Mouse (Mus musculus) urinary bladder, adult 18-20 months (tissue): Measurements from ENCODE around the gene Ube2a.

Experiments used
- DNase-seq, 2 experiments: peaks; one replicate each; pipeline ENCODE4 v3.0.0; 2022; ENCODE audit warnings: low spot score in 2 of 2, mixed read lengths in 2 of 2

Gene Ube2a

DNA sequence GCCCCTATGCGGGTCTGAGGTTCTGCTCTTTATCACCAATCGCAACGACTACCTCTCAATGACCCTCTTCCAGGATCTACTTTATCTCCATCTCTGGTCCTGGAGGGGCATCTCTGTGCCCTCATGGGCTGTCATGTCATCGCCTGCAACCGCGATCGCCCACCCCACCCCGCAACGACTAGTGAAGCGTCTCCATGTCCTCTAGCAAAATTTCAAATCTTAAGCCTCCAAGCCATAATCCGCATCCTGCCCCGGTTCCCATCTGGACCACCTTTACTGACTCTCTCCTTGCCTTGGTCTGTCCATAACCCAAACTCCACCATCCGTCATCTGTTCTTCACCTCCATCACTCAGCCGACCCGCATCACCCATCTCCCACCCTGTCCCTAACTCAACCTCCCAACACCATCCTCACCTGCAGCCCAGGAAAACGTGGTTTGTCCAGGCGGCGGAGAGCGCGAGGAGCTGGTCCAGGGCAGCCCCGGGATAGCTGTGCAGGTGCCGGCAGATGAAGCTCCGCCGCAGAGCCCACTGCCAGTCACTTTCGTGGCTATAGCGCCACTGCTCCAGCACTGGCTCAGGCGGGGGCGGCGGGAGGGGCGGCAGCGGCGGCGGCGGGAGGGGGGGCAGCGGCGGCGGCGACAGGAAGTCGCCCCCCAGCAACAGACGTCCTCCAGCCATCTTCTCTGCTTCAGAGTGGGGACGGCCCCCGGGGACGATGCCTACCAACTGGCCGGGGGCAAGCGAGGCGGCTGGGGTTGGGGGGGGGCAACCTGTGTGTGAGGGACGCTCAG lies 28.8 kb downstream of the Ube2a start, which contains the start of gene Nkrf:
TSS of gene Nkrf (minus strand) at position 579 of the 794 bp plus-strand sequence.
- peak in 1 of 2 experiments; percentile 8 for DNase-seq

DNA sequence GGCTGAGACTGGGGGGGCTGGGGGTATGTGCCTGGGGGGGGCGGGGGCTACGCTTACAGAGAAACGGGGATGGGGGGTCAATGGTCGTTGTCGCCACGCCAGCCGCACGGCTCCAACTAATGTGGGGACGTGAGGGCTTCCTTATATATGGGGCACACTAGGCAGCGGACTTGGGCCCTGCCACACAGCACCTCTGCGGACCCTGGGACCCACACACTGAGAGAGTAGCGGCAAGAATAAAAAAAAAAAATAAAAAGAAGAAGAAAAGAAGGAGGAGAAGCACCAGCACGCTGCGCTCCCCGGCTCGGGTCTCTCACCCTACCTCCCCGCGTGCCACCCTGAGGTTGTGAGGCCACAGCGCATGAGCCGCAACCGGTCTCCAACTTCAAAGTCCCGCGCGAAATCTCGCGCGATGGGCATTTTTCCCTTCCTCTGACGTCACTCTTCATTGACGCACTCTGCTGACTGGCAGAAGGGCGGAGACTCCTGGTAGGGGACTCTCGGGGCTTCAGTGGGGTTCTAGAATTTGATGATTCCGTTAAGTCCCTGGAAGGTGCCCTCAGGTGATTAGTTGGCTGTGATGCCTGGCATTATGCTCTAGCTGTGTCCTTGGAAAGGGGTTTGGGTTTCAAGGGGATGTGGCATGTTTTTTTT lies 29.5 kb downstream of the Ube2a start:
- DNase-seq: peak; percentile 81 to 87

DNA sequence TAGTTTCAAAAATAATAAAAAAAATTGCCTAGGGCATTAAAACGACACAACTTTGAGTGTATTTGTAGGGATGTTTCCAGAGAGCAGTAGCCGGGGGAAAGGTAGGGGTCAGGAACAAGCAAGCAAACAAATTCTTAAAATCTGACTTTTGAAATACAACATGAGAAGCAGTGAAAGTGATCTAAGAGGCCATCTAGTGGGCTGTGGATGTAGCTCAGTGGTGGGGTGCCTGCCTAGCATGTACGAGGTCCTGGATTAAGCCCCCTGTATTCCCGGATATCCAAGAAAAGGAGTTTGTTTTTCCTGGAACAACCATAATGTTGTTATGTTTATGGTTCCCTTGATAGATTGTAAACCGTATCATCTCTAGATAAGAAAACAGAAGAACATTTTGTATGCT lies 32.8 kb downstream of the Ube2a start:
- DNase-seq: no peak

DNA sequence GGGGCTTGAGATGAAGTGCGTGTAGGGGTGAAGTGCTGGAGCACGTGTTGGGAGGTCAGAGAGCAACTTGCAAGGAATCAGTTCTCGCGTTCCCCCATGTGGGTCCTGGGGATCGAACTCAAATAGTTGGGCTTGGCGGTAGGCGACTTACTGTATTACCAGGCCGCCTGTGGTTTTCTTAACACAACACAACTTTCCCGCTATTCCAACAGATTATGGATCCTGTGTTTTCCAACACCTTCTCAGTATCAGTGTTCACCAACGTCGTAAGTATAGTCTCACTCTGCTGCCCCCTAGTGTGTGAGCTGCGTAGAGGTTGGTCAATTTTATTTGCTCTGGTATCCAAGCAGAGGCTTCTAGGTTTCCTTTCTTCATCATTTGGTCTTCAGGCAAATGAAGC lies 37.6 kb downstream of the Ube2a start:
- no peak for DNase-seq

DNA sequence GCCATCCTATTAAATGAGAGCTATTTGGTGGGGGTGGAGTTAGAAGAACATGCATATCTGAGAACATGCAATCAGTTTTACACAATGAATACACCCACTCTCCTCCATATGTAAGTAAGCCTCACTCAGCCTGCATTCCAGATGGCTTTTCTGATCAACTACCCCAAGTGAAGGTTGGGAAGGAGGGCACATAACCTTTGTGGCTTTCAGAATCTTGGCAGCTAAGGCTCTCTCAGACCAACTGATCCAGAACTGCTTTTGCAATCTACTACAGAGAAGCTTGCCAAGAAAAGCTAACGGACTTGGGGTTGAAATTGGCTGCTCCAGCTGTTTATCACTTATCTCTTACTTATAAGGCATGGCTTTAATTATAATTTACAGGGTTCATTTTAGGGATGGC lies 44.0 kb downstream of the Ube2a start:
- DNase-seq: no peak

DNA sequence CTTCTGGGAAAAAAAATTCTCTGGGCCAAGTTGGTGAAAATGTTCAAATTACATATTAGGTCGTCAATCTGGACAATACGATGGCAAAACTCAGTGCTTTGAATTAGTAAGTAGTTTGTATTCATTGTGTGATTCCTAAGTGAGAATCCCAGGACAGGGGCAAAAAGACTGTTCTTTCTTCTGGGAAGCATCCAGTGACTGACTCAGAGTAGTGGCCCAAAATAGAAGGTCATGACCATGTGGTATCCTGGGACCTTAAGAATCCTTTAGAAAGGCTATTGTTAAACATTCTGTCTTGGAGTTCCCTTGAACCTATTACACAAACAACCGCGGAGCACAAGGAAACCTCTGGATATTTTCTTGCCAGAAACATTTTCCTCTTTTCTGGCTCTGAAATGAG lies 47.6 kb downstream of the Ube2a start:
- DNase-seq: no peak

DNA sequence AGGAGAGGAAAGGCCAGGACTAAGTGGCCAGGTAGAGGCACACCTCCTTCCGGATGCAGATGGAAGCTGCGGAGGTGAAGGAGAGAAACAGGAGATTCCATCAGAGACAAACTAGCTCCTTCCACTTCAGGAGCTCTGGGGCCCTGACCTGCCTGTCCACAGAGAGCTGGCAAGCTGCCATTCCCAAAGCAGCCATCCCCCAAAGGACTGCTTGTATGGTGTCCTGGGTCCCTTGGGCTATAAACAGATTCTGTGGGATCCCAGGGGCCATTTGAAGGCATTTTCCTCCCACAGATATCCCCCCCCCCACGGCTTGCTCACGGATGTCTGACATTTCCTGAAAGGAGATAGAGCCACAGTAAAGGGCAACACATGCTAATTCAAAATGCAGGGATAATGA lies 55.1 kb downstream of the Ube2a start:
- DNase-seq: no peak

DNA sequence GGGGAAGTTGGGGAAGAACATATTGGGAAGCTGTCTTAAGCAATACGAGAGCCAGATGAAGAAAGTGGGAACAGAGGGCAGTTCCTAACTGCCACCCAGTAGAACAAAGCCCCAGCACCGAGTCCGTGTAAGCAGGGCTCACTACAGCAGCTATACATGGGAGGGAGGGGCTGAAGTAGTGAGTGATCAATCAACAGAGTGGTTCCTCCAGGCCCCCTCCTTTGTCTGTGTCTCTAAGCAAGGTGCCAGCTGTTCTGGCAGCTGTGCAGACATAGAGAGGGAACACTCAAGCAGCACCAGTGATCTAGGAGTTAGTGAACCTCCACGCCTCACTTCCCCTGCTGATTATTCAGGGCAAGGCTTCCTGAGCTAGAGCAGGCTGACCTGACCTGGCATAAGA lies 56.0 kb downstream of the Ube2a start:
- no peak for DNase-seq

DNA sequence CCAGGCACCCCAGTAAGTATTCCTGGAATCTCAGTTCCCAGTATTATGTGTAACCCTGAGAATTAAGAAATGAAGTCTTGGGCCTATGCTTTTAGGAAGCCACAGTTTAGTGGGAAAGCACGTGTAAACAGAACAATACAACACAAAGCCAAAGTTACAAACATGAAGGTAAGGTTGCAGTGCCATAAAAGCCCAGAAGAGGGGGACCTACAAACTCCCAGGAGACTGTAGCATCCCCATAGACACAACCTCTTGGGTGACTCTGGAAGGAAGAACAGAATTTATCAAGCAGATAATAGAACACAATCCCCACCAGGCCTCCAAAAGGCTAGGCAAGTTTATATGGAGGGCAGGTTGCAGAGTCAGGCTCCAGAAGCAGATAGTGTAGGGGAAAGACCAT lies 56.9 kb downstream of the Ube2a start:
- no peak for DNase-seq
